Mouse (Mus musculus) embryo, embryonic 11 days (tissue): ENCODE measurements at regions not wholly inside any gene's neighbourhood (a gene's known extent, or its start where the extent isn't known, plus 50 kb on each side); places are given as distances from the start of the nearest gene placed in this dataset.
"Not testable (repeated sequence)": the region's sequence is repeated elsewhere in the genome, so short reads cannot be mapped to it uniquely, and the experiment has no call there.

Experiments
- DNase-seq: peaks from one replicate; pipeline ENCODE4 v3.0.0-alpha.2; 2015

DNA sequence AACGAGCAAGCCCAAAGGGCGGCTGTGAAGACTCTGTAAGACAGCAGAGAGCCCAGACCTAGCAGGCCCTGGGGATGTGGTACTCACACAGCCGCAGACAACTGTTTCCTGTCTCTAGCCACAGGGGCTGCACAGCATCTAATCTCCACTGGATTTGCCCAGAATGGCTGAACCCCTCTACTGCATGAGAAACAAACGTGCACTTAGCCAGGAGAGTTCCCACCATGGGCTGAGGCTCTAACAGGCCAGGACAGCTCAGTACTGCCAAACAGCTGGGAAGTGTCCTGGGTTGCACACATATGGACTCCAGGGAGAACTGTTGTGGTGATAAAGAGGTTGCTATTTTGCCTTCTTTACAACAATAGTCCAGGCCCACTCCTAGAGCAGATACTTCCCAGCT, 204.1 kb upstream of the Daam1 start:
- DNase-seq = no peak

DNA sequence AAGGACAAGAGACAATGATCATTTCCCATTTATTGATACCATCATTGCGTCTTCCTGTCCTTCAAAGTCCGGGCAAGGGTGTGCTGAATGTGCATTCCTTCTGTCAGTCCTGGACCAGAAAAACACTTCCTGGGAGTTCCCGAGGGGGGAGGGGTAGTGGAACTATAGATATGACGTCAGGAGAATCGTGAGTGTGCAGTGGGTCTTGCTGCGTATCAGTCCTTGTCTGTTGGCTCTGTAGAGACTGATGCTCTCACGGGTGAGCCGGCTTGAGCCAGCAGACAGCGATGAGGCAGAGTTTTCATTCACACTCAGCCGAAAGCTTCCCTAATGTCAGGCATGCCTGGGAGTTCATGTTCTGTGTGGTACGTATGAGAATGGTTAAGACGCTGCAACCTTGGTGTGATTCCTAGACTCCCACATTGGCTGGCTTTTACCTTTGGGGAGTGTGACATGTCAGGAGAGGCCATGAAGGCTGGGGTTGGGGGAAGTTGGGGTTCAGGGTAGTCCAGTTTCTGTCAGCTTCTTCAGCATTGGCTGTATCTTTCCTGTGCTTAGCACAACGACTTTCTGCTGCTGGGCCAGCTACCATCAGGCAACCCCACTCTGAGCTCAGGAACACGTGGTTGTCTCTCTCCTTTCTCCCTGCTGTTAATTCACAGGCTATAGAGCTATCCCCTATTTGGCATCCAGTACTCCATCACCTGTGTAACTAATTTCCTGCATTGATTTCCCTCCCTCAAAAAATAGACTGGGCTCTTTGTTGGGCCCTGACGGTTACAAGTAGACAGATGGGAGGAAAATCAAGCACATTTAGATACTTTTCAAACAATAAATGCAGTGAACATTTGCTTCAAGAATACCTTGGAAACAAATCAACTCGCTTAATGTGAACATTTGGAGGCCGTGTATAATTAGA, 203.2 kb upstream of the Daam1 start:
- no peak for DNase-seq

DNA sequence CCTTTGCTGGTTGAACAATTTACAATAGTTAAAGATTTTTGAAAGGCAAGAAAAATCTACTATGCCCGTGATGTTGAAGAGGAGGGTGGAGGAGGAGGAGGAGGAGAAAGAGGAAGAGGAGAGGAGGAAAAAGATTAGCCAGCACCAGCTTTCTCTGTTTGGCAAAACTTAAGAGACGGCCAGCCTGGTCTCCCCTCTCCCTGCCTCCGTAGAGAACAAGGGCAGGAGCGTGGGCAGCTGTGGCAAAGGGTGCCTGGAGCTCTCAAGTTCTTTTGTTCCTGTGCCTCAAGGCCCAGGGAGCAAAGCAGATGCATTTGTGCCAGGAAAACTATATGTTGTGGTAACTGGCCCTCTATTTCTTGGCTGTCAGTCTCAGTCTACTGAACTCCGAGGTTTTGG, 202.5 kb upstream of the Daam1 start:
- DNase-seq = no peak

DNA sequence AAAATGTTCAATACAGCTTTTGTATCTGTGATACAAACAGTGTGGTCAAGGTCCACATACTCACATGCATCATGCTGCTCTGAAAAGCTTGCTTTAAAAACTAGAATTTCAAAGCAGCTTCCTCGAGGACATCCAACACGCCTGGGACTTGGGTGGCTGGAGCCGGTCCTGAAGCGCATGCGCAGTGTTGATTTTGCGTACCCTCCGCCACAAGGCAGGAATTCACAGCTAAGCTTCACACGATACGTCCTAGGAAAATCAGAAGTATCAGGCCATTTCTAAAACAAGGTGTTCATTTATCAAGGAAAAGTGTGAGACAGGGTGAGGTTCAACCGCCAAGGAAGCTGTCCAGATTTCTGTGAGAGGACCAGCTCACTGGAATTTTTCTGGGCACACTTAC, 202.1 kb upstream of the Daam1 start:
- no peak for DNase-seq

DNA sequence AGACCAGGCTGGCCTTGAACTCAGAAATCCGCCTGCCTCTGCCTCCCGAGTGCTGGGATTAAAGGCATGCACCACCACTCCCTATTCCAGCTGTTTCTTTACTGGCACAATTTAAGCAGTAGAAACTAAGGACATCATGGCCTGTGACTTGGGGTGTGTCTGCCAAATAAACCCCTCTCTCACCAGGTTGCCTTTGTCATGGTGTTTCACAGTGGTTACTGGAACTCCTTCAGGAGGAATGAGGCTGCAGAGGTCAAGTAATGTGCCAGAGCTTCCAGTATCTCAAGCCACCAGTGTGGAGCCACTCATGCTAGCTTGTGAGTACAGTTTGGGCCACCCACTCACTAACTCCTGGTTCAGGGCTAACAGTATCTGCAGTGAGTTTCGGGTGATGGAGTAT, 200.5 kb upstream of the Daam1 start:
- DNase-seq = no peak

DNA sequence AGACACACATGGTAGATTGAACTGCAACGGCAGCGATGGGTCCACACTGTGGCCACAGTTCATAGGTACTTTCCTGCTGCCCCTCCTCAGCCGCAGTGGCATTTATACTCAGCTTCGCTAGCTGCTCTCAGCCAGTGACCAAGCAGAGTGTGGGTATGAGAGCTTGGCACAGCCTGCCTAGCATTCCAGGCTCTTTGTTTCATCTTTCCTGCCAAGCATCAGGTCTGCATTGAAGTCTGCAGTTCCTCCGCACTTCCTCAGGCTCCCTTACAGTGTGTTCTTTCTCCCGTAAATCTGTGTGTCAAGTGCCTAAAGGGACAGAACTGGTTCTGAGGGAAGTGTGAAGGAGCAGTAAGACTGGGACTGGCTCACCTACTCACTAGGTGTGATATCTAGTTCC, 194.6 kb upstream of the Daam1 start:
- DNase-seq = no peak

DNA sequence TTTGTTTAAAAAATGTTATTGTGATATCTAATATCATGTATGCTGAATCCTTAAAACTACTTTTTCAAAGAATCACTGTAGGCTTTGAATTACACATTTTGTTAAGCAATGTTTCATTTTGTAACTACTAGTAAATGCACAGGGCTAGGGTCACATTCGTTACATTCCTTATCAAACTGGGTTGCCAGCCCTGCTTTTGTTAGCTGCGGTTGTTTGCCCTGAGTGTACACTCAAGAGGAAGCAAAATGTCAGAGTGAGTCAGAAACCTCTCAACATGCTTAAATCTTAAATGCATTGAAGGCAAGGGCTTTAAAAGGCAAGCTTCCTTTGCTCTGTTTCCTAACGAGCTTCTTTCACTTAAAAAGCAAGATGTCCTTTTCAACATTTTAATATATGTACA, 193.6 kb upstream of the Daam1 start:
- no peak for DNase-seq

DNA sequence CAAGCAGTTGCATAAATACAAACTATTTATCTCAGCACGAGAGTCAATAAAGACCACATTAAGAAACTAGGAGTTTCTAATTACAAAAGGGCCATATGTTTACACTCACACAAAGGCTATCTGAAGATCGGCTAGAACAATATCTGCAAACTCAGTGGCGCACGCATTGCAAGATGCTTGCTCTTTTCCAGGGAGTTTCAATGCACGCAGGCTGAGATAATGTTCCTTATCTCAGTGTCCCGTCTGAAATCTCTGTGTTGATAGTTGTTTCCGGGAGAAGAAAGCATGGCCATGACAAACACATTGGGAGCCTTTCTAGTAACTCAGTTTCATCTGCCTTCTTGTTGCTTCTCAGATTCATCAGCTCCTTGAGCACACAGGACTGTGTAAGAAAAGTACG, 192.6 kb upstream of the Daam1 start:
- no peak for DNase-seq

DNA sequence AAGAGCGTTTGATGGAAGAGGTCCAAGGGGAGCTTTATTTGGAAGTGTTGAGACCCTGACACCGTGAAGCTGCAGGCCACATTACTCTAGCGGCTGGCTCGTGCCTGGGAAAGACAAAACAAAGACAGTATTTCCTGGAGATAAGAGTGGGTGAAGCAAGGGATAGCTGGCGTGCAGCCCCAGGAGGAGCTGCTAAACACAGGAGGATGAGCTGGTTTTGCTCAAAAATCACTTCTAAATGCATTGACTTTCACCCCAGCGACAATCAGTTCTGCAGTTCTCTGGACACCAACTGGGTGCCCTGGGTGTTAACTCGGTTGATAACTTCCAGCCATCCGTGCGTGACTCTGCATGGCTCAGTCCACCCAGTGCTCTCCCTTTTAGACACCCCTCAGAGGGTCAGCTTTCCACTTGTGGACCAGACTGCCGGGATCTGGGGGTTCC, 190.8 kb upstream of the Daam1 start:
- DNase-seq = no peak

DNA sequence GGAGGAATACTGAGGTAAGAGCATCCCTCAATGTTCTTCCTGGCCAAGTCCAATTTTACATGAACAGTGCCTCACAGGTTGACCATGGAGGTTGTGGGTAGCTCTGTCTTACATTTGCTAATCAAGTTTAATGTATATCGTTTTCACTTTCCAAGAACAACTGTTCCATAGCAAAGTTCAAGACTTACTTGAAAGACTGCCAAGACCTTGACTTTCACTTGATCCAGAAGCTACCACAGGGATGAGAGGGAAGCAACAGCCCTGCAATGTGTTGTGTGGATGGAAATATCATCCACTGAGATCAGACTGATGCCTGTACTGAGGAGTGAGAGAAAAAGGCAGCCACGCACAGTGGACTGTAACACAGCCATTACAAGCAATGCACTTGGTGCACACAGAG, 189.4 kb upstream of the Daam1 start:
- DNase-seq = no peak

DNA sequence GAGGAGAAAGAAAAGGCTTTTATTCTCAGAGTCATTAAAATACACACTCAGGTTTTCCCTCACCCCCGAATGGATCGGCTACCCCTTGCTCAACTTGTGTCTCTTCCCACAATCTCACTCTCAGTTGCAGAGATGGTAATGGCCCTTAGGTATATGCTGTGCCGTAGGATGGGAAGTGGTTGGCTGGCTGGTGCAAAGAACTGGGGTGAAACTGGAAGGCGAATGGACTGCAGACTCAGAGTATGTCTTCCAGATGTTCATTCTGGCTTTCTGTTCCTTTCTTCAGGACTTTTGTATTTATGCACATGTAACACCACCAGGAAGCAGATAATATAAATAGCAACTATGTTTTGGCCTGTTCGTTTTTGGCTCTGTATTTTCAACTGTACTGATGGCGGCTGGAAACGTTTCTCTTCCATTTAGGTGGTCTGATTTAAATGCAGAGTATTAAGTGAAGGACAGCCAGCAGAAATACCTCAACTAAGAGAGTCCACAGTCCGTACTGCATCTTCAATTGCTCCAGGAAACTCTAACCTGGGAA, 188.0 kb upstream of the Daam1 start:
- DNase-seq = no peak

DNA sequence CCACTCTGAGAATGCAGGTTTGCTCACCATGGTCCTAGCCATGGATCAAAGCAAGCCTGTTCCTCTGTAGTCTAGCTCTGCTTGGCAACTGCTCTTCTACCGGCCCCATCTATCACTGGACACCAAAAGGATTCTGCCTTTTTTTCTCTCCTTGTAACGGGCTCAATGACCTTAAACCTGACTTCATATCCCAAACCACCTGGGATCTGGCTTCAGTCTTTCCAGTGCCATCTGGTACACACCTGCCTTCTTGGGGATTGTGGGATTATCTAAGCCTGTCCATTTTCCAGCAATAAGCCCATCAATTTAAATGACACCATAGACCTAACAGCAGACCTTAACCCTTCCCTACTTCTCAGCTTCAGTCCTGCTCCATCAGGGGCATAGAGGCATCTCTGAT, 179.6 kb upstream of the Daam1 start:
- no peak for DNase-seq

DNA sequence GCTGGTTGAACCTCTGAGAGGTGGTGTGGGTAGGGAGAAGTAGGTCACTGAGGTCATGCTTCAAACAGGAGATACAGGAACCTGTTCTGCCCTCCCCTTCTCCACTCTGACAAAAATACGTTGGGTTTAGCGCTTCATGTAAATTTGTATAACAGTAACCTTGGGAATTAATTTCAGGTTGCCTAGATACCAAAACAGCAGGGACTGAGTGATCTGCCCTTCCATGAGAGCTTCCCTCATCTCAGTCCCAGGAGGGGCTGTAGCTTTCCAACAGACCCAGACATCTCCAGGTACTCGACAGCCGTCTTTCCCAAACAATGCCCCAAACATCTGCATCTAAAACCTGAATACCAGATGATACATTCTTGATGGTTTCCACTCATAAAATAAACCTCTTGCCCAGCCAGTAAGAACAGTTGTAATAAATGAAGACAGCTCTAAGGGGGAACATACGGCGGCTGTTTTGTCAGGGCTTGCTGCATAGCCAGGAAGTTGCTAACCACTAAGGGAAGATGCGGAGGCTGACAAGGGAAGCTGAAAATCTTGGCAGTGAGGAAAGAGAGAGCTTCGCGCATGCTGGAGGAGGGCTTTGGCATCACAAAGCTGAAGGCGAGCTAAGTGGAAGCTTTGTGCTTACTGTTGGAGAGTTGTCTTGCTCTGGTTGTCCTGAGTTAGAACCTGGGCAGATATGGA, 137.4 kb upstream of the Daam1 start:
- no peak for DNase-seq

DNA sequence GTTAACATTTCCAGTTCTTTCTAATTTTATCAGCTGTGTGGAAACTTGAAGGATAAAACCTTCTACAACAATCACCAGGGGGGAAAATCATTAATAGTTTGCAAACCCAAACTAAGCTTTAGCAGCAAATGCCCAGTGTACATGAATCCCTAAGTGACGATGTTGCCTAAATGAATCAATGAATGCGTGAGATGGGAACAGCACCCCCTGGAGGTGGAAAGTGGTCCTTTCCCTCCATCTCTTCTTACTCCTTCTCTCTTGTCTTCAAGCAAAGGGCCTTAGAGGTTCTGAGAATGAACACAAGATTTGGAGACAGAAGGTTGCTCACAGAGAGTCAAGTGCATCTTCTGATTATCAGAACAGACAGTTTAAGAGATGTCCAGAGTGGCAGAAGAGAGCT, 129.1 kb upstream of the Daam1 start:
- DNase-seq = peak; percentile 31

DNA sequence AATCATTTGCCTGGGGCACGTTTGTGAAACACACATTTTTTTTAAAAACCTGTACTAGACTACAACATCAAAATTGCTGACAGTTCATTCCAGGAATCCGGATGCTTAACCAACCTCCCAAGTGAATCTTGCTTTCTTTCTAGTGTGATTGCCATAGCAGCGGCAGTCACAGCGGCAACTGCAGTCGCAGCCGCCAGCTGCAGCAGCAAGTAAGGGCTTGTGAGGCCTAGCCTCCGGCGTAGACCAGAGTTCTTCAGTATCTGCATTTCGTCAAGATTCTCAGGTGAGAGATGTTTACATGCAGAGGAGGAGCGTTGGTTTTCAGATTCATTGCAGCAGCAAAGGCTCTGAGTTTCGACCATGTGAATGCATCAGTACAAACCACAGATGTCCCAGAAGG, 128.7 kb upstream of the Daam1 start:
- peak; percentile 12 for DNase-seq

DNA sequence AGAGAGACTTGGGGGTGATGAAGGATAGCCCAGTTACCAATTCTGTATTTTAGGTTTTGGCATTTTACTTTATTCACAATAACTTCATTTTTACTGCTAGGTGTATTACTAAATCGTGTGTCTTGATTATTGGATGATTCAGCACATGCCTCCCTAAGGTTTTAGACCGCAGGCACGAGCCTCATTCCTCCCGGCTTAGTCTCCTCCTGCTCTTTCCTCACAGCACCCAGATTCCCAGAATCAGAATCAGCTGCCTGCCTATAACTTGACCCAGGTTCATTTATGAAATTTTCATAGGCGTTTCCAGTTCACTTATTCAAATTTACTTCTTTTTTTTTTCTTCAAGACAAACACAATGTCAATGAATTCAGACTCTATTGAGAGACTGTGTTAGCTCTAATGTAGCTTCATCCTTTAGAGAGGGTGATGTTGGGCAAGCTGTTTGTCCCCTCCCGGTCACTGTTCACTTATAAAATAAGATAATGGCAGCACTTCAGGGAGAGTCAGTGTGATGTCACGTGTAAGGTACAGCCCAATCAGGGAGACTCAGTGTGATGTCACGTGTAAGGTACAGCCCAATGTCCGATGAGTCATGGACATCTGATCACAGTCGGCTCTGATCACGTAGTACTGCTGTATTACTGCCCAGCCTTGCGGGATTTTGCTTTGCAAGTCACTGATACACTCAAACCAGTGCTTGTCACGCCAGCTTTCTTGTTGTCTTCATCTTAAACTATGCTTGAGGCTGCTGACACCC, 127.6 kb upstream of the Daam1 start:
- no peak for DNase-seq

DNA sequence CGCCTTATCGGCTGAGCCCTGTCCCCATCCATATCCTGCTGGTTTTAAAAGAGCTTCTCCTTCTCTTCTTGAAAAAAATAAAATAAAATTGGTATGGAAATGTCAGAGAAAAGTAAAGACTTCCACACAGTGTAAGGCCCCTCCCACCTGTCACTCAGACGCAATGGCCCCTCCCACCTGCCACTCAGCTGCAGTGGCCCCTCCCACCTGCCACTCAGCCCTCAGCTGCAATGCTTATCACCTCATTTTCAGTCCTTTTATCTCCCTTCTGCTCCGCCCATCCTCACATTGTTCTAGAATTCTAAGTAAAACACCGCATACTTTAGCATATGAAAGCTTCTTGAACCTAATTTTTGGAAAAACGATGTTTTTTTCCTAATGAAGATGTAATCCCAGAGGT, 126.4 kb upstream of the Daam1 start:
- DNase-seq = no peak

DNA sequence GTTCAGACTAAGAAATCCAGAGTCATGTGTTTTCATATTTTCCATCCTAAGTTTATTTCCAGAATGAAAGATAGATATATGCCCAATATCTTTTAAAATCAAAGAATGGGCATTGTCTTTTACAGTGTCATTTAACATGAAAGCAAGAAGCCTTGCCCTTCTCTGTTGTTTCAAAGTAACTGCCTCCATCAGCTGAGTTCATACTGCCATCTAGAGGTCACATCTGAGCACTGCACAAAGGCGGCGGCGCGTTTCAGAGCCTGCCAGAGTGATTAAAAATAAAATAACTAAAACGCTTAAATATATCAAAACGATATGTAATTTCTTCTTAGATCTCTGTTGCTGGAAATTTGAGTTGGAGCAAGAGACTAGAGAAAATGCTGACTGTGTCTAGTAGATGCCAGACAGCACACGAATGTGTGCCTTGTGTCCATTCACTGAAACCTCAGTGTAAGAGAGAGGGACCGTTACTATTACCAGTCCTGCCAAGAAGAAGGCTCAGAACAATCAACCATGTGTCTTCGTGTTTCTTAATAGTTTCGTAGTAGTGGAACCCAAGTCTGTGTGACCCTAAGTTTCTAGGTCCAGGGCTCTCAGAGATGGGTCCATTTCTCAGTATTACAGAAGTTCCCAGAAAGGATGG, 123.0 kb upstream of the Daam1 start:
- DNase-seq = peak; percentile 69

DNA sequence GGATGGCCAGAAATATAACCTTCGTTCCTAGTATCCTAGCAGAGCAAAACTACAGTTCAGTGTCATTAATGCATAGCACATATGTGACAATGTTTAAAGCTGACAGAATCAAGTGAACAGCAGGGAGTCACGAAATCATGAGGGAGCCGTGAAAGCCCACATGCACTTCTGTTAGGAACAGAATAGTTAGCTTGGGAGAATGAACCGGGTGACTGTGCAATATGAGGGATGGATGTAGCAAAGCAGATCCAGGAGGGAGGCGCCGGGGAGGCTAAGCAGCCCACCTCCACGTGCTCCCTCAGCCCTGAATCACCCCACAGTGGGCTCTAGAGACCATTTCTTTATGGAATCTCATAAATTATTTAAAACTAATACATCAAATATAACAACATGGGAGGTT, 116.3 kb upstream of the Daam1 start:
- DNase-seq = no peak

DNA sequence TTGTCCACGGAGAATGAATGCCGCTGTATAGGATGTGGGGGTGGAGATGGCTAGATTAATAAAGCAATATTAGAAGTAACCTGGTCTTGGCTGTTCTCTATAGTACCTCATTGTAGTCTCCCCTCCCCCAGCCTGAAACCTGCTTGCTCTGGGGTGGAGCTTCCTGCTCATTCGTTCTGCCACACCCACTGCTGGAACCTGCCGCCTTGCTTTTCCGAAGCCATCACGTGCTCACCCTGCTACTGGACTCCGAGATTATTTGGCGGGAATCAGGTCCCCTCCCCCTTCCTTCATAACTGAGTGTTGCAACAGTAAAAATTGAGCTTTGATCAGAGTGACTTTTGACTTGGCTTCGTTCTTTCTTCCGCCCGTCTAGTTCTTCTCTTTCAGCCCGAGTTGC, 112.5 kb upstream of the Daam1 start:
- DNase-seq = not testable (repeated sequence)

DNA sequence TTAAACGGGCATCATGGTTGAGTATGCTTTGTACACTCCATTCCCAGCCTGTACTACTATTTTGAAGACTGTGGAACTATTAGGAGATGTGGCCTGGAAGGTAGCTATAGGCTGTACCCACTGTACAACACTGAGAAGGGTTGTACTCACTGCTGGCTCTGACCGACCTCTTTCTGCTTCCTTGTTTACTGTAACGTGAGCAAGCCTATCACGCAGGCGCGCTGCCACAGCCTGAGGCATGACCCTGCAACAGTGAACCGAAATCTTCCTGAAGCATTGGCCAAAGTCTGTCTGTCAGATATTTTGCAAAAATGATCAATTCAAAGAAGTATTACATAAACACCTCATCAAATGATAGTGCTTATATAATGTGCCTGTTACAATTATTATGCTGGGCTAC, 112.0 kb upstream of the Daam1 start:
- DNase-seq = no peak

DNA sequence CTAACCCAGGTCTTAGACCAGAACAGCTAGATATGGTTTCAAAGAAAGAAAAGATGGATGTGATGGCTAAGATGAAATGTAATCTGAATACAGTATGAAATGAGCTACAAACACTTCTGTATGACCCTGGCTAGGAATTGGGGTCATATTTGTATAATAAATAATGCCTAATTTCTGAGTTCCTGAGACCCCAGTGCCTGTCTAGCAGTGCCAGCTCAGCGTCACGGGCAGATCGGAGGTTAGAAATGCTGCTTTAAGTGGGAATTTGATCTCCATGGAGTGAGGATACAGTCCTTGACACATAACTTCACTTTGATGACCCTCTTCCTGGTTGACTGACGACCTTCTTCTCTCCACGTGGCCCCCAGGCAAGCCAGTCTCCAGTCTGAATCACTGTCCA, 105.7 kb upstream of the Daam1 start:
- DNase-seq = no peak
